Mouse (Mus musculus) midbrain, embryonic 13.5 days (tissue): ENCODE data around the gene 0610012G03Rik. TPM values are rescaled to one million over a fixed set of nuclear protein-coding genes. Genes with fewer than 3 reads are reported as not detected.
A peak's percentile ranks its signal among the peaks of the same experiment; 100 is the strongest.

ENCODE experiments used
- ATAC-seq: fragments of 200-750 bp; cut with Nextera tagmentation; 2 replicates; pipeline ENCODE4 v1.8.0; 2017; ENCODE audit warnings: mild to moderate bottlenecking, moderate TSS enrichment, moderate library complexity
- H3K27ac ChIP-seq: fragments of 300-500 bp; sonication (generic); 2 replicates; pipeline ENCODE4 v1.5.1; 2015; ENCODE audit warnings: inconsistent platforms, mild to moderate bottlenecking, moderate library complexity
- H3K27me3 ChIP-seq: fragments of 300-500 bp; sonication (generic); 2 replicates; pipeline ENCODE4 v1.6.1; 2015; ENCODE audit warnings: mild to moderate bottlenecking, inconsistent platforms
- H3K36me3 ChIP-seq: fragments of 300-500 bp; sonication (generic); 2 replicates; pipeline ENCODE4 v1.6.1; 2015; ENCODE audit warnings: mild to moderate bottlenecking, inconsistent platforms
- H3K4me1 ChIP-seq: fragments of 300-500 bp; sonication (generic); replicated peaks from 2 replicates; pipeline ENCODE4 v1.6.1; 2015; ENCODE audit warnings: inconsistent platforms
- H3K4me2 ChIP-seq: fragments of 300-500 bp; sonication (generic); replicated peaks from 2 replicates; pipeline ENCODE4 v1.6.1; 2015; ENCODE audit warnings: moderate library complexity, mild to moderate bottlenecking, inconsistent platforms
- H3K4me3 ChIP-seq: fragments of 300-500 bp; sonication (generic); replicated peaks from 2 replicates; pipeline ENCODE4 v1.5.1; 2015; ENCODE audit warnings: mild to moderate bottlenecking, inconsistent platforms
- H3K9ac ChIP-seq: fragments of 300-500 bp; sonication (generic); replicated peaks from 2 replicates; pipeline ENCODE4 v1.6.1; 2015; ENCODE audit warnings: mild to moderate bottlenecking, inconsistent platforms
- H3K9me3 ChIP-seq: fragments of 300-500 bp; sonication (generic); 2 replicates; pipeline ENCODE4 v1.6.1; 2016; ENCODE audit warnings: mild to moderate bottlenecking, inconsistent platforms
- WGBS: fragments of 180-500 bp; shearing (Covaris S2); methylation state at CpG from one replicate; pipeline ENCODE4 v1.1.7; 2015; 5-methylcytosine and 5-hydroxymethylcytosine counted together
- polyA plus RNA-seq: library from polyadenylated mRNA; unstranded; fragments of >200 nt; fragmentation: Nextera tagmentation; extraction: Ambion mirVana; gene quantifications from 2 replicates; pipeline ENCODE4 v1.2.1, GENCODE M21; 2015

The 0610012G03Rik gene
- polyA plus RNA-seq, 1 experiment from 2014 or later = 104 TPM

GRCm38 (mm10) chr16:31944698-31945255 lies 3.5 kb downstream of the 0610012G03Rik start:
- Histone ChIP-seq H3K27ac (no peak overlapping the region), H3K4me2 (no peak overlapping the region), H3K9ac (no peak overlapping the region), H3K4me1 (peaks cover 50% of the 10 kb centered on the region), H3K36me3 (peaks cover 13% of the 10 kb centered on the region), H3K9me3 (no peaks in the 10 kb centered on the region), H3K27me3 (no peaks in the 10 kb centered on the region), H3K4me3 (no peak overlapping the region)
- WGBS = 93% methylated on average over 12 of the region's 12 CpGs
- no peak for ATAC-seq

GRCm38 (mm10) chr16:31943980-31944379 lies 4.3 kb downstream of the 0610012G03Rik start:
- no peak overlapping the region for H3K4me2 ChIP-seq

GRCm38 (mm10) chr16:31940586-31940985 lies 7.7 kb downstream of the 0610012G03Rik start:
- 63% methylated on average over 2 of the region's 2 CpGs for WGBS
- ATAC-seq = no peak
- Histone ChIP-seq H3K36me3 (peaks cover 10% of the 10 kb centered on the region), H3K4me1 (peaks cover 20% of the 10 kb centered on the region), H3K27ac (no peak overlapping the region), H3K4me2 (no peak overlapping the region), H3K9ac (no peak overlapping the region), H3K4me3 (no peak overlapping the region), H3K27me3 (peaks cover 10% of the 10 kb centered on the region), H3K9me3 (no peaks in the 10 kb centered on the region)

More at GRCm38 (mm10) chr16:31943980-31944379, 4.3 kb downstream of the 0610012G03Rik start:
- peaks cover 42% of the 10 kb centered on the region for H3K4me1 ChIP-seq
- no peak overlapping the region for H3K9ac ChIP-seq
- no peaks in the 10 kb centered on the region for H3K27me3 ChIP-seq
- no peak overlapping the region; the same call in 1 of the 2 replicates for H3K4me3 ChIP-seq
- 0 out of 2 replicates have a peak overlapping the region, but pooled peaks have one; percentile 16 for H3K27ac ChIP-seq
- ATAC-seq = peak; percentile 19
- no peaks in the 10 kb centered on the region for H3K9me3 ChIP-seq
- 2% methylated on average over 10 of the region's 10 CpGs for WGBS
- H3K36me3 ChIP-seq = peaks cover 13% of the 10 kb centered on the region

DNA sequence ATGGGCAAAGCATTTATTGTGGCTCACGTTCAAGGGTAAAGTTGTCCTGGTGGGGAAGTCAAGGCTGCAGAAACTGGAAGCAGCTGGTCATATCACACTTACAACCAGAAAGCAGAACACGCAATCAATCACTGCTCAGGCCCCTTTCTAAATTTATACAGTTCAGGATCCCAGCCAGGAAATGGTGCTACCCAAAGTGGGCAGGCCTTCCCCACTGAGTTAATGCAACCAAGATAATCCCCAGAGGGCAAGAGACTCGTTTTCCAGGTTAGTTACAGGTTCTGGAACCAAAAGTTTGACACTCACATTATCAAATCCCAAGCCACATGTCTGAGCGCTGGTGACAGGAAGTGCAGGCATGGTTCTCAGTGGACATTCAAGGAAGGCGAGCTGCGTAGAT lies 9.4 kb downstream of the 0610012G03Rik start:
- no peak overlapping the region for H3K9ac ChIP-seq
- no peaks in the 10 kb centered on the region for H3K36me3 ChIP-seq
- no peak for ATAC-seq
- H3K9me3 ChIP-seq = no peaks in the 10 kb centered on the region
- H3K4me3 ChIP-seq = no peak overlapping the region
- H3K27me3 ChIP-seq = peaks cover 20% of the 10 kb centered on the region
- no peak overlapping the region for H3K27ac ChIP-seq
- WGBS = 77% methylated on average over 6 of the region's 6 CpGs
- peaks cover 22% of the 10 kb centered on the region for H3K4me1 ChIP-seq
- H3K4me2 ChIP-seq = no peak overlapping the region

DNA sequence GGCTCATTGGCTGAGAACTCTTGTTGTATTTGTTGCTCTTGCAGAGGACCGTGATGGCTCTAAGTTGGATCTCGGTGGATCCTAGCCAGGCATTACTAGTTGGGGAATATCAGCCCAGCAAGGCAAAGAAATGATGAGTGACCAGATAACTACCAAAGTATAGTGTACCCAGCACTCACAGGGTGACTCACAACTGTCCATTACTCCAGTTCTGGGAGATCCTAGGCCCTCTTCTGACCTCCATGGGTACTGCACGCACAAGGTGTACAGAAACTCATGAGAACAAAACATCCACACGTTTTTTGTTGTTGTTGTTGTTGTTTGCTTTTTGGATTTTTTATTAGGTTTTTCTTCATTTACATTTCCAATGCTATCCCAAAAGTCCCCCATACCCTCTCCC lies 11.7 kb downstream of the 0610012G03Rik start:
- Histone ChIP-seq H3K27me3 (peaks cover 20% of the 10 kb centered on the region), H3K9me3 (no peaks in the 10 kb centered on the region), H3K36me3 (no peaks in the 10 kb centered on the region), H3K4me3 (no peak overlapping the region), H3K27ac (no peak overlapping the region), H3K9ac (no peak overlapping the region), H3K4me2 (no peak overlapping the region), H3K4me1 (peaks cover 36% of the 10 kb centered on the region)
- no peak for ATAC-seq
- 88% methylated on average over 4 of the region's 4 CpGs for WGBS

GRCm38 (mm10) chr16:31935091-31935979 lies 13.0 kb downstream of the 0610012G03Rik start:
- no peaks in the 10 kb centered on the region for H3K36me3 ChIP-seq
- no peak overlapping the region for H3K27ac ChIP-seq
- 4% methylated on average over 36 of the region's 36 CpGs for WGBS
- H3K9ac ChIP-seq = peak overlapping the region; percentile 74
- ATAC-seq = no peak
- H3K4me1 ChIP-seq = peaks cover 36% of the 10 kb centered on the region
- peaks cover 20% of the 10 kb centered on the region for H3K27me3 ChIP-seq
- peak overlapping the region; percentile 47 for H3K4me3 ChIP-seq
- peak overlapping the region; percentile 78 for H3K4me2 ChIP-seq
- H3K9me3 ChIP-seq = no peaks in the 10 kb centered on the region

DNA sequence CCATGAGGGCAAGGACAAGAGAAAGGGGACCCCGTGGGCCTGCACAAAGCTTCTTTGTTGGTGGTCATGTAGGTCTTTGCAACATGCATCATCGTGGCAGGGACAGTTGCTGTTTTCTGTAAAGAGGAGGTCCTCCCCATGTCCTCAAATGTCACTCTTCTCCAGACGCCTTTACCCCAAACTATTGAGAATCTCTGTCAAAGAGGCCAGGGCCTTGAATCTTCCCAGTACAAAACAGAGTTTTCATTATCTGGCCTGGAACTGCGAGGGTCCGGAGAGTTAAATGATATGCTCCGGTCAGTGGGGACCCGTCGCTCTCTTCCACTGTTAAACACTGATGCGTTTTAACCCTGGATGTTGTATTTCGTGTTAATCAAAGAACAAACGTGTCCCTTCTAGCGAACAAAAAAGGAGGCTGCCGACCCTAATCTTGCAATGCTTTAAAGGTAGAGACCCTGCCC lies 13.7 kb downstream of the 0610012G03Rik start:
- no peaks in the 10 kb centered on the region for H3K36me3 ChIP-seq
- H3K27ac ChIP-seq = peak overlapping the region; percentile 97
- H3K9ac ChIP-seq = peak overlapping the region; percentile 74
- H3K9me3 ChIP-seq = no peaks in the 10 kb centered on the region
- peaks cover 36% of the 10 kb centered on the region for H3K4me1 ChIP-seq
- peak overlapping the region; percentile 47 for H3K4me3 ChIP-seq
- peaks cover 23% of the 10 kb centered on the region for H3K27me3 ChIP-seq
- no peak for ATAC-seq
- WGBS = 13% methylated on average over 13 of the region's 13 CpGs
- peak overlapping the region; percentile 78 for H3K4me2 ChIP-seq

- ATAC-seq = peak; percentile 27
- Histone ChIP-seq H3K4me3 (peak within 1 kb of the TSS; percentile 47), H3K9ac (peak within 1 kb of the TSS; percentile 74), H3K4me2 (peak within 1 kb of the TSS; percentile 78), H3K36me3 (no peaks in the 10 kb centered on the region), H3K27ac (peak within 1 kb of the TSS; percentile 97), H3K9me3 (no peaks in the 10 kb centered on the region), H3K4me1 (peaks cover 36% of the 10 kb centered on the region), H3K27me3 (peaks cover 23% of the 10 kb centered on the region)
- WGBS = 5% methylated on average over 42 of the region's 42 CpGs
These were observed 14.3 kb downstream of the 0610012G03Rik start, which contains the start of gene Pigz for GRCm38 (mm10) chr16:31933751-31934549. Gene Pigz, plus strand, starts transcription at chr16:31933851.

GRCm38 (mm10) chr16:31932840-31933697 lies 15.2 kb downstream of the 0610012G03Rik start:
- under 1% methylated on average over 50 of the region's 50 CpGs for WGBS
- H3K36me3 ChIP-seq = no peaks in the 10 kb centered on the region
- no peaks in the 10 kb centered on the region for H3K9me3 ChIP-seq
- H3K4me3 ChIP-seq = peak overlapping the region; percentile 47
- peaks cover 23% of the 10 kb centered on the region for H3K27me3 ChIP-seq
- H3K4me1 ChIP-seq = peaks cover 36% of the 10 kb centered on the region
- peak overlapping the region; percentile 78 for H3K4me2 ChIP-seq
- H3K27ac ChIP-seq = peak overlapping the region; percentile 97
- ATAC-seq = peak; percentile 98
- H3K9ac ChIP-seq = peak overlapping the region; percentile 74

- Histone ChIP-seq H3K4me1 (peaks cover 36% of the 10 kb centered on the region), H3K9me3 (no peaks in the 10 kb centered on the region), H3K4me3 (no peak overlapping the region), H3K27ac (peak overlapping the region; percentile 97), H3K9ac (peak overlapping the region; percentile 6; the same call in 1 of the 2 replicates), H3K27me3 (peaks cover 23% of the 10 kb centered on the region), H3K36me3 (no peaks in the 10 kb centered on the region), H3K4me2 (peak overlapping the region; percentile 78; the same call in 1 of the 2 replicates)
- peak; percentile 1; the same call in 1 of the 2 replicates for ATAC-seq
- 35% methylated on average over 5 of the region's 5 CpGs for WGBS
These were observed 16.0 kb downstream of the 0610012G03Rik start for GRCm38 (mm10) chr16:31932255-31932654.

GRCm38 (mm10) chr16:31931330-31931729 lies 17.0 kb downstream of the 0610012G03Rik start:
- WGBS = 63% methylated on average over 17 of the region's 17 CpGs

More at GRCm38 (mm10) chr16:31931330-31931729, 17.0 kb downstream of the 0610012G03Rik start:
- no peak overlapping the region for H3K4me3 ChIP-seq
- H3K9ac ChIP-seq = no peak overlapping the region
- H3K9me3 ChIP-seq = no peaks in the 10 kb centered on the region
- H3K4me1 ChIP-seq = peaks cover 36% of the 10 kb centered on the region
- H3K4me2 ChIP-seq = no peak overlapping the region
- H3K36me3 ChIP-seq = no peaks in the 10 kb centered on the region
- H3K27me3 ChIP-seq = peaks cover 20% of the 10 kb centered on the region
- no peak for ATAC-seq
- no peak overlapping the region for H3K27ac ChIP-seq
